Mouse (Mus musculus) limb, embryonic 13.5 days (tissue): Measurements from ENCODE around the gene Lrrc7. TPM values are rescaled to one million over a fixed set of nuclear protein-coding genes. Genes with fewer than 3 reads are reported as not detected.

Experiments used
- ATAC-seq: fragments of 200-750 bp; cut with Nextera tagmentation; 2 replicates; pipeline ENCODE4 v1.8.0; 2017; ENCODE audit warnings: low read depth, moderate number of reproducible peaks, moderate TSS enrichment; ENCODE audit not compliant: low FRiP score
- H3K27ac ChIP-seq: fragments of 300-500 bp; sonication (generic); 2 replicates; pipeline ENCODE4 v1.5.1; 2015; ENCODE audit warnings: inconsistent platforms, mild to moderate bottlenecking, moderate library complexity
- H3K27me3 ChIP-seq: fragments of 300-500 bp; sonication (generic); 2 replicates; pipeline ENCODE4 v1.6.1; 2015; ENCODE audit warnings: mild to moderate bottlenecking, inconsistent platforms
- H3K36me3 ChIP-seq: fragments of 300-500 bp; sonication (generic); 2 replicates; pipeline ENCODE4 v1.6.1; 2015; ENCODE audit warnings: inconsistent platforms, mild to moderate bottlenecking, moderate library complexity
- H3K4me1 ChIP-seq: fragments of 300-500 bp; sonication (generic); 2 replicates; pipeline ENCODE4 v1.6.1; 2015; ENCODE audit warnings: inconsistent platforms
- H3K4me2 ChIP-seq: fragments of 300-500 bp; sonication (generic); replicated peaks from 2 replicates; pipeline ENCODE4 v1.6.1; 2015; ENCODE audit warnings: inconsistent platforms, mild to moderate bottlenecking, moderate library complexity
- H3K4me3 ChIP-seq: fragments of 300-500 bp; sonication (generic); 2 replicates; pipeline ENCODE4 v1.5.1; 2015; ENCODE audit warnings: moderate library complexity, mild to moderate bottlenecking, inconsistent platforms
- H3K9ac ChIP-seq: fragments of 300-500 bp; sonication (generic); 2 replicates; pipeline ENCODE4 v1.6.1; 2015; ENCODE audit warnings: mild to moderate bottlenecking, inconsistent platforms
- H3K9me3 ChIP-seq: fragments of 300-500 bp; sonication (generic); 2 replicates; pipeline ENCODE4 v1.6.1; 2016; ENCODE audit warnings: inconsistent platforms
- WGBS: fragments of 180-500 bp; shearing (Covaris S2); methylation state at CpG from one replicate; pipeline ENCODE4 v1.1.7; 2015; 5-methylcytosine and 5-hydroxymethylcytosine counted together
- polyA plus RNA-seq: library from polyadenylated mRNA; unstranded; fragments of >200 nt; fragmentation: Nextera tagmentation; extraction: Ambion mirVana; gene quantifications from 2 replicates; pipeline ENCODE4 v1.2.1, GENCODE M21; 2015

Lrrc7 gene
- polyA plus RNA-seq, 1 experiment from 2014 or later, result 1.4 TPM

GRCm38 (mm10) chr3:158528471-158528870 lies 33.5 kb downstream of the Lrrc7 start:
- H3K36me3 ChIP-seq, result no peaks in the 10 kb centered on the region
- H3K27me3 ChIP-seq, result no peaks in the 10 kb centered on the region
- no peak overlapping the region for H3K4me3 ChIP-seq
- no peak overlapping the region for H3K4me2 ChIP-seq
- no peak overlapping the region for H3K27ac ChIP-seq
- H3K9me3 ChIP-seq, result no peaks in the 10 kb centered on the region
- H3K4me1 ChIP-seq, result no peaks in the 10 kb centered on the region
- no peak for ATAC-seq
- H3K9ac ChIP-seq, result no peak overlapping the region
- 69% methylated on average over 1 of the region's 1 CpGs for WGBS

DNA sequence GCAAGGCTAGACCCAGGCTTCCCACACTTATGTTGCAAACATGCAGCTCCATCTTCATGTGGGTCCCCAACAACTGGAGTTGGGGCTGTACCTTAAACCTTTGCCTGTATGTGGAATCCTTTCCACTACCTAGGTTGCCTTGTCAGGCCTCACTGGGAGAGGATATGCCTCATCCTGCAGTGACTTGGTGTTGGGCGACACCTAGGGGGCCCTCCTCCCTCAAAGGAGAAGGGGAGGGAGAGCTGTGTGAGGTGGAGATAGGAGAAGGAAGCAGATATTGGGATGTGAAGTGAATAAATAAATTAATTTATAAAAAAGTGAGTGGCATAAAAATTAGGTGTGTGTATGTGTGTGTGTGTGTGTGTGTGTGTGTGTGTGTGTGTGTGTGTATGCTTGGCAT lies 68.3 kb downstream of the Lrrc7 start:
- Histone ChIP-seq H3K36me3 (no peaks in the 10 kb centered on the region), H3K27ac (no peak overlapping the region), H3K9me3 (no peaks in the 10 kb centered on the region), H3K4me1 (no peaks in the 10 kb centered on the region), H3K4me2 (no peak overlapping the region), H3K4me3 (no peak overlapping the region), H3K9ac (no peak overlapping the region), H3K27me3 (no peaks in the 10 kb centered on the region)
- WGBS, result 71% methylated on average over 1 of the region's 1 CpGs
- no peak for ATAC-seq

- 75% methylated on average over 2 of the region's 2 CpGs for WGBS
- Histone ChIP-seq H3K36me3 (no peaks in the 10 kb centered on the region), H3K4me1 (no peaks in the 10 kb centered on the region), H3K4me2 (no peak overlapping the region), H3K9me3 (no peaks in the 10 kb centered on the region), H3K27ac (no peak overlapping the region), H3K4me3 (no peak overlapping the region), H3K27me3 (no peaks in the 10 kb centered on the region), H3K9ac (no peak overlapping the region)
- no peak for ATAC-seq
Measured at GRCm38 (mm10) chr3:158479677-158480076, 82.3 kb downstream of the Lrrc7 start.

- 88% methylated on average over 1 of the region's 1 CpGs for WGBS
- H3K9ac ChIP-seq, result no peak overlapping the region
- no peaks in the 10 kb centered on the region for H3K4me1 ChIP-seq
- no peak overlapping the region for H3K4me2 ChIP-seq
- H3K9me3 ChIP-seq, result no peaks in the 10 kb centered on the region
- no peaks in the 10 kb centered on the region for H3K27me3 ChIP-seq
- H3K27ac ChIP-seq, result no peak overlapping the region
- no peak overlapping the region for H3K4me3 ChIP-seq
- no peaks in the 10 kb centered on the region for H3K36me3 ChIP-seq
- ATAC-seq, result no peak
Measured at GRCm38 (mm10) chr3:158400600-158400999, 161.4 kb downstream of the Lrrc7 start.

GRCm38 (mm10) chr3:158391534-158391933 lies 170.5 kb downstream of the Lrrc7 start:
- no peaks in the 10 kb centered on the region for H3K27me3 ChIP-seq
- no peak overlapping the region for H3K4me3 ChIP-seq
- H3K27ac ChIP-seq, result no peak overlapping the region
- no peaks in the 10 kb centered on the region for H3K36me3 ChIP-seq
- no peaks in the 10 kb centered on the region for H3K4me1 ChIP-seq
- no peaks in the 10 kb centered on the region for H3K9me3 ChIP-seq
- H3K4me2 ChIP-seq, result no peak overlapping the region
- no peak for ATAC-seq
- H3K9ac ChIP-seq, result no peak overlapping the region

- no peaks in the 10 kb centered on the region for H3K27me3 ChIP-seq
- no peak overlapping the region for H3K4me3 ChIP-seq
- ATAC-seq, result no peak
- H3K9ac ChIP-seq, result no peak overlapping the region
- no peak overlapping the region for H3K4me2 ChIP-seq
- H3K36me3 ChIP-seq, result no peaks in the 10 kb centered on the region
- 24% methylated on average over 2 of the region's 2 CpGs for WGBS
- no peaks in the 10 kb centered on the region for H3K9me3 ChIP-seq
- H3K4me1 ChIP-seq, result no peaks in the 10 kb centered on the region
- no peak overlapping the region for H3K27ac ChIP-seq
Measured at GRCm38 (mm10) chr3:158388076-158388454, 174.0 kb downstream of the Lrrc7 start.

DNA sequence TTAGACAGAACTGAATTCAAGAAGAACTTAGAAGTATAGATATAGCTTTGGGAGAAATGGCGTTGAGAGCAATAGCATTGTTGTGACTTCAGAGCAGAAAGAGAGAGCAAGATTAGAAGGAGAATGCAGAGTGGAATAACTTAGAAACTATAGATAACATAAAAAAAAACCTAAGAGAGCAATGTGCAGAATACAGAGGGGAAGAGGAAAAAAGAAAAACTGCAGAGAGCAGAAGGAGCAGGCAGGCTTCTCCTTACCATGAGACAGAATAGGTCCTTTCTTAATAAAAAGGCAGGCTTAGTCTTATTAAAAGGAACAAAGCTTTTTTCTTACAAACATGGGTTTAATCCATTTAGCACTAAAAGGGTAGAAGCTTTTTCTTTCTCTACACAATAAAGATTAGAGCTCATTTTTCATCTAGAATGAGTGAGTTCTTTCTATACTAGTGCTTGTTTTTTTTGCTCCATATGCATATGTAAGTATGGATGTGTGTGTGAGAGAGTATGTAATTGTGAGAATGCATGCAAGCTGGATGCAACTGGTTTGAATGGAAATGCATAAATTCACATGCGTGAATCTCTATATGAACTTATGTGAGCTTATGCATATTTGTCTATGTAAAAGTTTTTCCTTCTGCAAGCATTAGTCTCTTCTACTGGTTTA lies 174.5 kb downstream of the Lrrc7 start:
- H3K4me3 ChIP-seq, result no peak overlapping the region
- H3K9ac ChIP-seq, result no peak overlapping the region
- no peaks in the 10 kb centered on the region for H3K27me3 ChIP-seq
- no peak overlapping the region for H3K4me2 ChIP-seq
- H3K4me1 ChIP-seq, result no peaks in the 10 kb centered on the region
- no peaks in the 10 kb centered on the region for H3K9me3 ChIP-seq
- WGBS, result 67% methylated on average over 2 of the region's 2 CpGs
- no peak overlapping the region for H3K27ac ChIP-seq
- ATAC-seq, result no peak
- H3K36me3 ChIP-seq, result no peaks in the 10 kb centered on the region

GRCm38 (mm10) chr3:158386848-158387247 lies 175.2 kb downstream of the Lrrc7 start:
- no peak overlapping the region for H3K4me3 ChIP-seq
- H3K4me1 ChIP-seq, result no peaks in the 10 kb centered on the region
- no peak overlapping the region for H3K9ac ChIP-seq
- H3K36me3 ChIP-seq, result no peaks in the 10 kb centered on the region
- no peak for ATAC-seq
- H3K27ac ChIP-seq, result no peak overlapping the region
- H3K9me3 ChIP-seq, result no peaks in the 10 kb centered on the region
- no peaks in the 10 kb centered on the region for H3K27me3 ChIP-seq
- 0% methylated on average over 1 of the region's 1 CpGs for WGBS
- no peak overlapping the region for H3K4me2 ChIP-seq

- no peak for ATAC-seq
- Histone ChIP-seq H3K27me3 (no peaks in the 10 kb centered on the region), H3K4me2 (no peak overlapping the region), H3K9ac (no peak overlapping the region), H3K4me3 (no peak overlapping the region), H3K27ac (no peak overlapping the region), H3K36me3 (no peaks in the 10 kb centered on the region), H3K9me3 (no peaks in the 10 kb centered on the region), H3K4me1 (no peaks in the 10 kb centered on the region)
- WGBS, result 10% methylated on average over 1 of the region's 1 CpGs
Measured at GRCm38 (mm10) chr3:158375885-158376284, 186.1 kb downstream of the Lrrc7 start.

- H3K27me3 ChIP-seq, result no peaks in the 10 kb centered on the region
- H3K9me3 ChIP-seq, result no peaks in the 10 kb centered on the region
- H3K4me2 ChIP-seq, result no peak overlapping the region
- no peak overlapping the region for H3K4me3 ChIP-seq
- no peak overlapping the region for H3K9ac ChIP-seq
- no peaks in the 10 kb centered on the region for H3K36me3 ChIP-seq
- WGBS, result 81% methylated on average over 3 of the region's 3 CpGs
- no peaks in the 10 kb centered on the region for H3K4me1 ChIP-seq
- no peak overlapping the region for H3K27ac ChIP-seq
- no peak for ATAC-seq
Measured at GRCm38 (mm10) chr3:158369169-158369568, 192.9 kb downstream of the Lrrc7 start.

GRCm38 (mm10) chr3:158365801-158366200 lies 196.2 kb downstream of the Lrrc7 start:
- no peak overlapping the region for H3K4me3 ChIP-seq
- no peak overlapping the region for H3K9ac ChIP-seq
- WGBS, result 81% methylated on average over 3 of the region's 3 CpGs
- H3K9me3 ChIP-seq, result no peaks in the 10 kb centered on the region
- H3K4me1 ChIP-seq, result no peaks in the 10 kb centered on the region
- H3K36me3 ChIP-seq, result no peaks in the 10 kb centered on the region
- no peak overlapping the region for H3K4me2 ChIP-seq
- no peak overlapping the region for H3K27ac ChIP-seq
- no peak for ATAC-seq
- H3K27me3 ChIP-seq, result no peaks in the 10 kb centered on the region

- no peak overlapping the region for H3K9ac ChIP-seq
- no peak for ATAC-seq
- H3K4me1 ChIP-seq, result no peaks in the 10 kb centered on the region
- WGBS, result 92% methylated on average over 2 of the region's 2 CpGs
- no peaks in the 10 kb centered on the region for H3K36me3 ChIP-seq
- H3K27me3 ChIP-seq, result no peaks in the 10 kb centered on the region
- no peak overlapping the region for H3K27ac ChIP-seq
- H3K4me2 ChIP-seq, result no peak overlapping the region
- H3K4me3 ChIP-seq, result no peak overlapping the region
- H3K9me3 ChIP-seq, result no peaks in the 10 kb centered on the region
Measured at GRCm38 (mm10) chr3:158362091-158362490, 199.9 kb downstream of the Lrrc7 start.

- Histone ChIP-seq H3K36me3 (no peaks in the 10 kb centered on the region), H3K9ac (no peak overlapping the region), H3K4me3 (no peak overlapping the region), H3K4me2 (no peak overlapping the region), H3K27me3 (no peaks in the 10 kb centered on the region), H3K9me3 (no peaks in the 10 kb centered on the region), H3K4me1 (no peaks in the 10 kb centered on the region), H3K27ac (no peak overlapping the region)
- WGBS, result 82% methylated on average over 1 of the region's 1 CpGs
- ATAC-seq, result no peak
Measured at GRCm38 (mm10) chr3:158356706-158357105, 205.3 kb downstream of the Lrrc7 start.
